Mouse (Mus musculus): ENCODE results near the gene Tmc6. TPM values are rescaled to one million over a fixed set of nuclear protein-coding genes. Genes with fewer than 3 reads are reported as not detected.

Tmc6 gene
- polyA plus RNA-seq, 1 experiment from 2014 or later, result 62.1 TPM

GRCm38 (mm10) chr11:117742243-117742642 lies 39.8 kb downstream of the Tmc6 start:
- Histone ChIP-seq H3K36me3 (ENCODE audit: control insufficient read depth, insufficient read depth, low read length) (peaks cover 39% of the 10 kb centered on the region), H3K9ac (ENCODE audit: low read depth, low read length) (no peak overlapping the region), H3K4me2 (no peak overlapping the region), H3K27ac (ENCODE audit: low read depth, low read length) (no peak overlapping the region), H3K27me3 (replicated peaks; ENCODE audit: control insufficient read depth, insufficient read depth, low read length) (no peaks in the 10 kb centered on the region), H3K9me3 (ENCODE audit: control insufficient read depth, low read length) (no peaks in the 10 kb centered on the region), H3K4me1 (replicated peaks; ENCODE audit: control insufficient read depth, insufficient read depth, low read length) (no peaks in the 10 kb centered on the region; the same call in 1 of the 2 replicates), H3K4me3 (ENCODE audit: low read depth, low read length) (no peak overlapping the region)
- 75% methylated on average over 8 of the region's 8 CpGs for WGBS
- no peak for DNase-seq (ENCODE audit: low spot score)
- ATAC-seq (replicated peaks; ENCODE audit: low FRiP score), result no peak

GRCm38 (mm10) chr11:117741128-117741527 lies 40.9 kb downstream of the Tmc6 start:
- Histone ChIP-seq H3K4me3 (ENCODE audit: low read depth, low read length) (no peak overlapping the region), H3K9ac (ENCODE audit: low read depth, low read length) (no peak overlapping the region), H3K27ac (ENCODE audit: low read depth, low read length) (no peak overlapping the region), H3K27me3 (replicated peaks; ENCODE audit: control insufficient read depth, insufficient read depth, low read length) (no peaks in the 10 kb centered on the region), H3K9me3 (ENCODE audit: control insufficient read depth, low read length) (no peaks in the 10 kb centered on the region), H3K36me3 (ENCODE audit: control insufficient read depth, insufficient read depth, low read length) (peaks cover 39% of the 10 kb centered on the region), H3K4me2 (no peak overlapping the region), H3K4me1 (replicated peaks; ENCODE audit: control insufficient read depth, insufficient read depth, low read length) (no peaks in the 10 kb centered on the region; the same call in 1 of the 2 replicates)
- 88% methylated on average over 6 of the region's 6 CpGs for WGBS
- no peak for DNase-seq (ENCODE audit: low spot score)
- no peak for ATAC-seq (replicated peaks; ENCODE audit: low FRiP score)

DNA sequence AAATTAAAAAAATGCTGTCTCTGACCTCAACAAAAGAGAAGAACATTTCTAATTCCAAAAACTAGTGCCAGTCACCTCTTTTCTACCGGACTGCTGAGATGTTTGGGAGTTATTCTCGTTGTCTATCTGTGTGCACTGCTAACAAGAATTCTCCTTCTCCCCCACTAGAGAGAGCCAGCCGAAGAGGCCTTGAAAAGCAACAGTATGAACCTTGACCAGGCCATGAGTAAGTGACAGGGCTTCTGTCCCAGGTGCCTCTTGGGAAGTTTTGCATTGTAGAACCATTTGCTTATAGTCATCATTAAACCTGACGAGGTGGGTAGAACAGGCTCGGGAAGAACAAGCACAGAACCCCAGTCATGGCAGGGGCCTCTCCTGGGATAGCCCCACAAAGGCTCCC lies 43.9 kb downstream of the Tmc6 start:
- DNase-seq (ENCODE audit: low spot score) (no peak), ATAC-seq (replicated peaks; ENCODE audit: low FRiP score) (no peak)
- H3K27me3 ChIP-seq (replicated peaks; ENCODE audit: control insufficient read depth, insufficient read depth, low read length), result no peaks in the 10 kb centered on the region
- no peak overlapping the region for H3K4me3 ChIP-seq (ENCODE audit: low read depth, low read length)
- no peaks in the 10 kb centered on the region for H3K9me3 ChIP-seq (ENCODE audit: control insufficient read depth, low read length)
- peaks cover 30% of the 10 kb centered on the region for H3K36me3 ChIP-seq (ENCODE audit: control insufficient read depth, insufficient read depth, low read length)
- no peaks in the 10 kb centered on the region; the same call in 1 of the 2 replicates for H3K4me1 ChIP-seq (replicated peaks; ENCODE audit: control insufficient read depth, insufficient read depth, low read length)
- no peak overlapping the region for H3K27ac ChIP-seq (ENCODE audit: low read depth, low read length)
- H3K9ac ChIP-seq (ENCODE audit: low read depth, low read length), result no peak overlapping the region
- H3K4me2 ChIP-seq, result no peak overlapping the region
- 90% methylated on average over 5 of the region's 5 CpGs for WGBS

- DNase-seq (ENCODE audit: low spot score) (no peak), ATAC-seq (replicated peaks; ENCODE audit: low FRiP score) (no peak)
- H3K9ac ChIP-seq (ENCODE audit: low read depth, low read length), result no peak overlapping the region
- WGBS, result 74% methylated on average over 5 of the region's 5 CpGs
- no peak overlapping the region for H3K27ac ChIP-seq (ENCODE audit: low read depth, low read length)
- H3K4me2 ChIP-seq, result no peak overlapping the region
- no peaks in the 10 kb centered on the region for H3K4me1 ChIP-seq (replicated peaks; ENCODE audit: control insufficient read depth, insufficient read depth, low read length)
- no peaks in the 10 kb centered on the region for H3K9me3 ChIP-seq (ENCODE audit: control insufficient read depth, low read length)
- H3K36me3 ChIP-seq (ENCODE audit: control insufficient read depth, insufficient read depth, low read length), result peaks cover 19% of the 10 kb centered on the region
- no peaks in the 10 kb centered on the region for H3K27me3 ChIP-seq (replicated peaks; ENCODE audit: control insufficient read depth, insufficient read depth, low read length)
- no peak overlapping the region for H3K4me3 ChIP-seq (ENCODE audit: low read depth, low read length)
Observed at GRCm38 (mm10) chr11:117736037-117736689, 45.8 kb downstream of the Tmc6 start.

- Histone ChIP-seq H3K9ac (ENCODE audit: low read depth, low read length) (no peak overlapping the region), H3K9me3 (ENCODE audit: control insufficient read depth, low read length) (no peaks in the 10 kb centered on the region), H3K27me3 (replicated peaks; ENCODE audit: control insufficient read depth, insufficient read depth, low read length) (no peaks in the 10 kb centered on the region), H3K4me1 (replicated peaks; ENCODE audit: control insufficient read depth, insufficient read depth, low read length) (no peaks in the 10 kb centered on the region), H3K4me3 (ENCODE audit: low read depth, low read length) (no peak overlapping the region), H3K4me2 (no peak overlapping the region), H3K36me3 (ENCODE audit: control insufficient read depth, insufficient read depth, low read length) (no peaks in the 10 kb centered on the region), H3K27ac (ENCODE audit: low read depth, low read length) (no peak overlapping the region)
- DNase-seq (ENCODE audit: low spot score) (no peak), ATAC-seq (replicated peaks; ENCODE audit: low FRiP score) (no peak)
- WGBS, result 90% methylated on average over 7 of the region's 7 CpGs
Observed at GRCm38 (mm10) chr11:117731470-117731869, 50.5 kb downstream of the Tmc6 start.

DNA sequence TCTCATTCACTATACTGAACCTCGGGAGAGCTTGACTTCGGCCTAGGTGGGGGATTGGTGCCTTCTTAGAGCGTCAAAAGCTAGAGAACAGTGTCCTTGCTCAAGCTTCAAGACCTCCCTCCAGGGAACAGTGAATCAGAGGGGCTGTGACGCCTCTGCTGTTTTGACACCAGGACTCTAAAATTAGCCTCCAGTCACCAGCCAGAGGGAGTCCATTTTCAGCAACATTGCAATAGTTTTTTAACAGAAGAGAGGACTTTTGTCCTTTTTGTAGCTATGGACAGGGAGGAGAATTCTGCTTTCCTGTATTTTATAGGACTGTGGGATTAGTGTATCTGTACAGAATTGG lies 51.5 kb downstream of the Tmc6 start:
- no peak overlapping the region for H3K27ac ChIP-seq (ENCODE audit: low read depth, low read length)
- H3K4me1 ChIP-seq (replicated peaks; ENCODE audit: control insufficient read depth, insufficient read depth, low read length), result no peaks in the 10 kb centered on the region
- no peak for DNase-seq (ENCODE audit: low spot score)
- H3K4me2 ChIP-seq, result no peak overlapping the region
- ATAC-seq (replicated peaks; ENCODE audit: low FRiP score), result no peak
- H3K9me3 ChIP-seq (ENCODE audit: control insufficient read depth, low read length), result no peaks in the 10 kb centered on the region
- H3K9ac ChIP-seq (ENCODE audit: low read depth, low read length), result no peak overlapping the region
- H3K4me3 ChIP-seq (ENCODE audit: low read depth, low read length), result no peak overlapping the region
- WGBS, result 80% methylated on average over 4 of the region's 4 CpGs
- H3K27me3 ChIP-seq (replicated peaks; ENCODE audit: control insufficient read depth, insufficient read depth, low read length), result no peaks in the 10 kb centered on the region
- no peaks in the 10 kb centered on the region for H3K36me3 ChIP-seq (ENCODE audit: control insufficient read depth, insufficient read depth, low read length)

- H3K9me3 ChIP-seq (ENCODE audit: control insufficient read depth, low read length), result no peaks in the 10 kb centered on the region
- ATAC-seq (replicated peaks; ENCODE audit: low FRiP score), result no peak
- no peak overlapping the region for H3K4me3 ChIP-seq (ENCODE audit: low read depth, low read length)
- H3K4me1 ChIP-seq (replicated peaks; ENCODE audit: control insufficient read depth, insufficient read depth, low read length), result no peaks in the 10 kb centered on the region
- no peak overlapping the region for H3K9ac ChIP-seq (ENCODE audit: low read depth, low read length)
- DNase-seq (ENCODE audit: low spot score), result no peak
- no peaks in the 10 kb centered on the region for H3K36me3 ChIP-seq (ENCODE audit: control insufficient read depth, insufficient read depth, low read length)
- H3K27me3 ChIP-seq (replicated peaks; ENCODE audit: control insufficient read depth, insufficient read depth, low read length), result no peaks in the 10 kb centered on the region
- no peak overlapping the region for H3K4me2 ChIP-seq
- 82% methylated on average over 7 of the region's 7 CpGs for WGBS
- no peak overlapping the region for H3K27ac ChIP-seq (ENCODE audit: low read depth, low read length)
Observed at GRCm38 (mm10) chr11:117729798-117730489, 52.1 kb downstream of the Tmc6 start.

- Histone ChIP-seq H3K27me3 (replicated peaks; ENCODE audit: control insufficient read depth, insufficient read depth, low read length) (no peaks in the 10 kb centered on the region), H3K36me3 (ENCODE audit: control insufficient read depth, insufficient read depth, low read length) (no peaks in the 10 kb centered on the region), H3K9ac (ENCODE audit: low read depth, low read length) (no peak overlapping the region), H3K4me3 (ENCODE audit: low read depth, low read length) (no peak overlapping the region), H3K9me3 (ENCODE audit: control insufficient read depth, low read length) (no peaks in the 10 kb centered on the region), H3K4me2 (no peak overlapping the region), H3K27ac (ENCODE audit: low read depth, low read length) (no peak overlapping the region), H3K4me1 (replicated peaks; ENCODE audit: control insufficient read depth, insufficient read depth, low read length) (peaks cover 4% of the 10 kb centered on the region; the same call in 1 of the 2 replicates)
- ATAC-seq (replicated peaks; ENCODE audit: low FRiP score) (no peak), DNase-seq (ENCODE audit: low spot score) (no peak)
- WGBS, result 87% methylated on average over 3 of the region's 3 CpGs
Observed at GRCm38 (mm10) chr11:117729341-117729740, 52.7 kb downstream of the Tmc6 start.

- no peaks in the 10 kb centered on the region for H3K9me3 ChIP-seq (ENCODE audit: control insufficient read depth, low read length)
- no peak for DNase-seq (ENCODE audit: low spot score)
- 76% methylated on average over 1 of the region's 1 CpGs for WGBS
Observed at GRCm38 (mm10) chr11:117728841-117729240, 53.2 kb downstream of the Tmc6 start.

More at GRCm38 (mm10) chr11:117728841-117729240, 53.2 kb downstream of the Tmc6 start:
- Histone ChIP-seq H3K4me3 (ENCODE audit: low read depth, low read length) (no peak overlapping the region), H3K36me3 (ENCODE audit: control insufficient read depth, insufficient read depth, low read length) (0 out of 2 replicates have a peak, but pooled peaks cover 1% of the 10 kb centered on the region), H3K27me3 (replicated peaks; ENCODE audit: control insufficient read depth, insufficient read depth, low read length) (no peaks in the 10 kb centered on the region), H3K27ac (ENCODE audit: low read depth, low read length) (no peak overlapping the region), H3K9ac (ENCODE audit: low read depth, low read length) (no peak overlapping the region), H3K4me2 (no peak overlapping the region), H3K4me1 (replicated peaks; ENCODE audit: control insufficient read depth, insufficient read depth, low read length) (peaks cover 6% of the 10 kb centered on the region; the same call in 1 of the 2 replicates)
- no peak for ATAC-seq (replicated peaks; ENCODE audit: low FRiP score)

Measured in liver, embryonic 11.5 days (tissue).